Mouse (Mus musculus): ENCODE data around the gene 1700109H08Rik.
"Not testable (repeated sequence)": the region's sequence is repeated elsewhere in the genome, so short reads cannot be mapped to it uniquely, and the experiment has no call there.

The 1700109H08Rik gene

GRCm38 (mm10) chr5:3600790-3601189 lies 29.4 kb downstream of the 1700109H08Rik start:
- DNase-seq: no peak

DNA sequence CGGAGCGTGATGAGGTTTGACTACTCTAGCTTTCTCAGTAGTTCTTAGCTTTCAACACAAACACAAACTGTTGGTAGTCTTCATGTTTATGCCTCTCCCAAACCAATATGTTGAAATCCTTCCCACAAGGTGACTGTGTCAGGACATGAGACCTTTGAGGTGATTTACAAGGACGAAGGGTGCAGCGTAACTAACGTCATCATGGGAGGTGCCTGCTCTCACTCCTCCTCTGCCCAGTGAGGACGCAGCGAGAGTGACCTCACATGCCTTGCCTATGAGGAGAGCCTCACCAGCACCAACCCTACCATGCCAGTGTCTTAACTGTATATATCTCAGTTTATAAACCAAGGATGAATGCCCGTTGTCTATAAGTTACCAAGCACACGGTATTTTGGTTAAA lies 35.7 kb downstream of the 1700109H08Rik start:
- DNase-seq: no peak

GRCm38 (mm10) chr5:3609241-3609640 lies 37.9 kb downstream of the 1700109H08Rik start:
- no peak for DNase-seq

DNA sequence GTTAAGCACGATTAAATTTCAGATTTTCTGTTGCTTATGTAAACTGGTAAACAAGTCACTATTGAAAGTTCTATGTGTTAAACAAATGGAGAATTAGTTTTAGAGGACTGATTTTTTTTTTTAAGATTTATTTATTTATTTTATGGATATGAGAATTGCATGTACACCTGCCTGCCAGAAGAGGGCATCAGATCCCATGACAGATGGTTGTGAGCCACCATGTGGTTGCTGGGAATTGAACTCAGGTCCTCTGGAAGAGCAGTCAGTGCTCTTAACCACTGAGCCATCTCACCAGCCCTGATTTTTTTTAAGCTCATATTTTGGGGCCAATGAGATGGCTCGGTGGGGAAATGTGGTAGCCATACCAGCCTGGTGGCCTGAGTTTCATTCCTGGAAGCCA lies 40.5 kb downstream of the 1700109H08Rik start:
- DNase-seq: not testable (repeated sequence)

DNA sequence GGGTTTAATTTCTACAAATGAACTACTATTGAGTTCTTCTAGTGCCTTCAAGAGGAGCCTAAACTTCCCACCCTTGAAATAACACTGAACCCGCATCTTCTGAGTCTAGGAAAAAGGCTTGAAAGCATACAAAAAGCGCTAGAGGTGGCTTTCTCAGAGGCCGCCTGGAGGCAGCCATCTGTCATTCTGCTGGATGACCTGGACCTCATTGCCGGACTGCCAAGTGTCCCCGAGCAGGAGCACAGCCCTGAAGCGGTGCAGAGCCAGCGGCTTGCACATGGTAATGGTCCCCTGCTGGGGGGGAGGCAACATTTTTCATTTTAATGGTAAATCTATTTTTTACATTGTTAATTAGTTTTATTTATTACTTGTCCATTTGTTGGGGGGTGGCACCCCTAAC lies 49.1 kb downstream of the 1700109H08Rik start:
- no peak for DNase-seq

DNA sequence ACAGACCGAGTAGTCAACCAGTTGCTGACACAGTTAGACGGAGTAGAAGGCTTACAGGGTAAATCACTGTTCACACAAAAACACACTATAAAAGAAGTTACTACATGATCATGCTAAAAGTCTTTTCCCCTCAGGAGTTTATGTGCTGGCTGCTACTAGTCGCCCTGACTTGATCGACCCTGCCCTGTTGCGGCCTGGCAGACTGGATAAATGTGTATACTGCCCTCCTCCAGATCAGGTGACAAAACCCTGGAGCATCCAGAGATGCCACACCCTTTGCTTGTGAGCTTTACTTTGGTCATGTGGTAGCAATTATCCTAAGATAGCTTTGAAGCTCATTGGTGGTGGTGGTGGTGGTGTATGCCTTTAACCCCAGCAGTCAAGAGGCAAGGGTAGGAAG lies 58.7 kb downstream of the 1700109H08Rik start:
- DNase-seq: no peak

DNA sequence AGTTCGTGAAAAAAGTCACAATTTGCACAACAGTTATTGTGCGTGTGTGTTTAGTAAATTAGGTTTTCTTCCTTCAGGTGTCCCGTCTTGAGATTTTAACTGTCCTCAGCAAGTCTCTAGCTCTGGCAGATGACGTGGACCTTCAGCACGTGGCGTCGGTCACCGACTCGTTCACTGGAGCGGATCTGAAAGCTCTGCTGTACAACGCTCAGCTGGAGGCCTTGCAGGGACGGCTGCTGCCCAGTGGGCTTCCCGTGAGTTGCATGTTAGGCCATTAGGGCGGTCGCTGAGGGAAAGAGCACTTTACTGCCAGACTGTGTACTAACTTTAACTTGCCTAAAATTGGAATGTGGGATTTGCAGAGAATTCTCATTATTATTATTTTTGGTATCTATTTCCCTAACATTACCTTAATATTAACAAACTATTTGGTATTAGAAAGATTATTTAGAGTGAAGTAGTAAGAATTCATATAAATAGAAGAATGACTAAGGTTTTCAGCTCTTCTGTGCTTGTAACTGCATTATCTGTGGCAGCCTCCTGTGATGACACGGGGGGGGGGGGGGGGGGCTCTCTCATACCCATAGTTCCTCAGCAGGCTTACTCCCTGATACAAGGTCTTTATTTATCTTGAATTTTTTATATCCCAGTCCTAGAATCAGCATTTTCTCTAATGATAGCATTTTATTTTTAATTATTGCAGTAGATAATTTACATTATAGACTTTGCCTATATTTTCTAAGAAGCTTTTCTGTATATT lies 60.3 kb downstream of the 1700109H08Rik start:
- no peak for DNase-seq

DNA sequence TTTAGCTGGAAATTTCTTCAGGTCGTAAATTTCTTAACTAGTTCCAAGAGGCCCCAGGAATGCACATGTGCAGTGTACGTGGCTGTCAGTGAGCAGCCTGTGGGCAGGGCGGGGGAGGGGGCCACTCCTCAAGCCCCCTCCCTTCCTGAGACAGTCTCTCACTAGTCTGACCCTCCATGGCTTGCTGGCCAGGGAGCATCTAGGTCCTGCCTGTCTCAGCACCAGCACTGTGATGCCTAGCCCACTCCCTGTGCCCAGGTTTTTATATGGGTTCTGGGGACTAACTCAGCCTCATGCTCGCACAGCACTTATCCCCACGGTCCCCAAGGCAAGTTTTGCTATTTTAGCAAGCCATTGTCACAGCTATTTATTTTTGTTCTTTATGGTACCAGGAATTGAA lies 60.9 kb downstream of the 1700109H08Rik start:
- no peak for DNase-seq

- no peak for DNase-seq
Observed at GRCm38 (mm10) chr5:3633315-3633714, 61.9 kb downstream of the 1700109H08Rik start.

DNA sequence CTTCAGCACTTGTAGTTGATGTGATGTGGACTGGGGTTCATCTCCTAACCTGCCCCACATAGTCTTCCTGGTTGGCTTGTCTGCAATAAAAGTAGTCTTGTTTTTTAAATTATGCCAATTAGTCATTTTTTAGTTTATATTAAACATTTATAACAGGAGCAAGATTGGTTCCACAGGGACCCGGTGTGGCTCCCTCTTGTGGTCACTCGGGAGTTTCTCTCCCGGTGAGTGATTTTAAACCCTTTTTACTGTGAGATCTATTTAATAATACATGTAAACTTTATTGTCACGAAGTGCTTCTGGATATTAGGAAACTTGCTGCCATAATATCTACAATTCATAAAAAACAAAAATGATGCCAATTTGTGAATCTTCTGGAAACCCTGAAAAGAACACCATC lies 62.6 kb downstream of the 1700109H08Rik start:
- DNase-seq: no peak

Measured in lung, postnatal 14 days (tissue).